Mouse (Mus musculus): Measurements from ENCODE around the gene Slit3. TPM values are rescaled to one million over a fixed set of nuclear protein-coding genes. Genes with fewer than 3 reads are reported as not detected.

The Slit3 gene
- total and polyA plus RNA-seq, 3 experiments: not detected

GRCm38 (mm10) chr11:35121611-35121959, 561 bp downstream of the Slit3 start:
- TF ChIP-seq RAD21 (IDR thresholded peaks at IDR 0.05; ENCODE audit: low read depth, low read length): no peak
- no peak for TF ChIP-seq CHD1 (IDR thresholded peaks at IDR 0.05; ENCODE audit: low read depth, low read length)
- no peak for TF ChIP-seq ZC3H11A (IDR thresholded peaks at IDR 0.05; ENCODE audit: low read depth, low read length)
- TF ChIP-seq MAFK (IDR thresholded peaks at IDR 0.05; ENCODE audit: borderline replicate concordance, low read depth, low read length): no peak
- no peak for TF ChIP-seq TCF12 (IDR thresholded peaks at IDR 0.05; ENCODE audit: low read depth, low read length)
- TF ChIP-seq EP300 (IDR thresholded peaks at IDR 0.05; ENCODE audit: low read depth in 1 of 2, low read length in 2 of 2): no peak
- TF ChIP-seq MAZ (IDR thresholded peaks at IDR 0.05; ENCODE audit: low read depth, low read length): no peak
- H3K36me3 ChIP-seq (ENCODE audit: control insufficient read depth in 1 of 2, insufficient read depth in 2 of 2, low read length in 2 of 2): no peaks in the 10 kb centered on the region
- H3K27me3 ChIP-seq (ENCODE audit: control insufficient read depth in 1 of 2, insufficient read depth in 2 of 2, low read length in 2 of 2): no peaks in the 10 kb centered on the region
- H3K9ac ChIP-seq (ENCODE audit: control insufficient read depth, low read depth, low read length, poor library complexity, severe bottlenecking): no peak overlapping the region
- H3K4me3 ChIP-seq (ENCODE audit: control insufficient read depth in 1 of 2, insufficient read depth in 1 of 2, low read depth in 2 of 2, low read length in 2 of 2): no peak overlapping the region
- H3K79me2 ChIP-seq (ENCODE audit: control insufficient read depth, insufficient read depth, low read length, poor library complexity): no peaks in the 10 kb centered on the region
- no peak for DNase-seq (ENCODE audit: low read depth, low spot score)
- no peaks in the 10 kb centered on the region for H3K9me3 ChIP-seq (replicated peaks; ENCODE audit: insufficient read depth, low read length)
- no peaks in the 10 kb centered on the region for H3K4me1 ChIP-seq (ENCODE audit: control insufficient read depth in 1 of 2, insufficient read depth in 2 of 2, low read length in 2 of 2)
- no peak overlapping the region for H3K27ac ChIP-seq (ENCODE audit: control insufficient read depth, low read depth, low read length)

- TF ChIP-seq RCOR1 (IDR thresholded peaks at IDR 0.05; ENCODE audit: low read depth, low read length) (no peak), CTCF (IDR thresholded peaks at IDR 0.05 in 2 of 3, conservative IDR thresholded peaks at IDR 0.05 in 1 of 3; ENCODE audit: control insufficient read depth in 1 of 3, insufficient read depth in 1 of 3, low read depth in 2 of 3, low read length in 3 of 3, poor library complexity in 1 of 3, severe bottlenecking in 1 of 3) (no peak), CHD1 (IDR thresholded peaks at IDR 0.05; ENCODE audit: low read depth, low read length) (no peak), EP300 (IDR thresholded peaks at IDR 0.05; ENCODE audit: low read depth in 1 of 2, low read length in 2 of 2) (no peak), ELF1 (IDR thresholded peaks at IDR 0.05; ENCODE audit: low read depth, low read length) (no peak), SMC3 (IDR thresholded peaks at IDR 0.05; ENCODE audit: low read depth, low read length) (no peak), ZNF384 (IDR thresholded peaks at IDR 0.05; ENCODE audit: low read depth, low read length) (no peak), JUND (IDR thresholded peaks at IDR 0.05; ENCODE audit: low read depth, low read length) (no peak), RAD21 (IDR thresholded peaks at IDR 0.05; ENCODE audit: low read depth, low read length) (no peak), BHLHE40 (IDR thresholded peaks at IDR 0.05; ENCODE audit: borderline replicate concordance, low read depth, low read length) (no peak), CHD2 (IDR thresholded peaks at IDR 0.05; ENCODE audit: low read length) (no peak), POLR2AphosphoS5 (IDR thresholded peaks at IDR 0.05; ENCODE audit: borderline replicate concordance, low read depth, low read length) (no peak), MAFK (IDR thresholded peaks at IDR 0.05; ENCODE audit: borderline replicate concordance, low read depth, low read length) (no peak), ZC3H11A (IDR thresholded peaks at IDR 0.05; ENCODE audit: low read depth, low read length) (no peak), TAL1 (IDR thresholded peaks at IDR 0.05; ENCODE audit: low read length) (no peak), KAT2A (conservative IDR thresholded peaks at IDR 0.05; ENCODE audit: low read depth, low read length) (no peak), MAZ (IDR thresholded peaks at IDR 0.05; ENCODE audit: low read depth, low read length) (no peak)
- Histone ChIP-seq H3K4me3 (ENCODE audit: control insufficient read depth in 1 of 2, insufficient read depth in 1 of 2, low read depth in 2 of 2, low read length in 2 of 2) (no peak overlapping the region), H3K27ac (ENCODE audit: control insufficient read depth, low read depth, low read length) (no peak overlapping the region), H3K9ac (ENCODE audit: control insufficient read depth, low read depth, low read length, poor library complexity, severe bottlenecking) (no peak overlapping the region), H3K4me1 (ENCODE audit: control insufficient read depth in 1 of 2, insufficient read depth in 2 of 2, low read length in 2 of 2) (no peaks in the 10 kb centered on the region), H3K27me3 (ENCODE audit: control insufficient read depth in 1 of 2, insufficient read depth in 2 of 2, low read length in 2 of 2) (no peaks in the 10 kb centered on the region), H3K9me3 (replicated peaks; ENCODE audit: insufficient read depth, low read length) (no peaks in the 10 kb centered on the region), H3K79me2 (ENCODE audit: control insufficient read depth, insufficient read depth, low read length, poor library complexity) (no peaks in the 10 kb centered on the region), H3K36me3 (ENCODE audit: control insufficient read depth in 1 of 2, insufficient read depth in 2 of 2, low read length in 2 of 2) (no peaks in the 10 kb centered on the region)
- DNase-seq (ENCODE audit: low read depth, low spot score): no peak
Measured at GRCm38 (mm10) chr11:35122091-35122811, 1.2 kb downstream of the Slit3 start.

Measured in MEL (cell line).